Mouse (Mus musculus) embryo, embryonic 10.5 days (tissue): ENCODE results near the gene Dnah3.

Source experiments
- DNase-seq: peaks from one replicate; pipeline ENCODE4 v3.0.0-alpha.2; 2015; ENCODE audit warnings: low spot score

The Dnah3 gene

DNA sequence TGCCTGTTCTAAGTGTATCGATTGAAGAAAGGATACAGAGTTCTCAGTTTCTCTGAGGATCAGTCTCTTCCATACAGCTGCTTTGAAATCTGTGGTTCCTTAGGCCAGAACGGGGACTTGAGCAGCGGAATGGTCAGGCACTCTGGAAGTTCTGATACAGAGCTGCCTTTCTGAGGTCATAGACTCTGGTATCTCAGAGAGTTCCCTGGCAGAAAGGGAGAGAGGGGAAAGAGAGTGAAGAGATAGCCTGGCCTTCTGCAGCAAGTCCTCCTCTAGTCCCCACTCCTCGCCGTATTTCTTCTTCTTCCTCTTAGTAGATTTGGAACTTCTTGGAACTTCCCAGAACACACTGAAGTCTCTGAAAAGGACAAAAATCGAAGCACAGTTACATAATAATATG is at the start of gene Dnah3:
Gene Dnah3, minus strand, starts transcription at position 101 of the 400 bp plus-strand sequence.
- DNase-seq: no peak

DNA sequence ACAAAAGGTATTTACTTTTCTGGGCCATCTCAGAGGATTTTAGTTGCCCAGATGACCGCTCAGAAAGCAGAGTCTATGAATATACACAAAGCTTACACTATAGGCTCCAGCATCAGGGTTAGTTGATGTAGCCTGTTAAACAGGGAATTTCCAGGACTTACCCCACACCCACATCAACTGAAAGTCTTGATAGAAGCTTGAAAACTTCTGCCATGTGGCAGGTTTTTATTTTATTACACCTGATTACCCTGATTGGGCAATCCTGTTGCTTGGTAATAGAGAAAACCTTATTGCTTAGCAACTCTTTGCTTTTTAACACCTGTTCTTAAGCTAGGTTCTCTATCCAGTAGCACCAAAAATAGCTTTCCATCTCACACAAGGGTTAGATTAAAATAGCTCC is 47.7 kb upstream of the Dnah3 start:
- DNase-seq: no peak

DNA sequence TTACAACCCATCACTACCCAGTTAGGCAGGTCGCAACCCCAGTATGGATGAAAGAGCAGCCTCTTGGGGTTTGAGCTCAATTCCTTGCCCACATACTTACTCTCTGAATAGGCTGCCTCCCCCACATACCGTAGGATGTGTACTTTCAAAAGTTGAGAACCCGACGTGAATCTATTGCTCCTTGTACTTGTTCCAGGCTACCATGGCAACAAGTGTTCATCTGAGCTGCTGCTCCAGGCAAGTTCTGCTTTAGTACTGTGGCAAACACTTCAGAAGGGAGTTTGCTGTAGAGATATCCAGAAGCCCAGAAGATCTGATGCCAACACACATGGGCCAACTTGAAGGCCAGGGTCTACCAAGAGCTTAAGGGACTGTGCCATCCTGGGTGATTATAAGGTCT is 33.9 kb upstream of the Dnah3 start:
- no peak for DNase-seq

DNA sequence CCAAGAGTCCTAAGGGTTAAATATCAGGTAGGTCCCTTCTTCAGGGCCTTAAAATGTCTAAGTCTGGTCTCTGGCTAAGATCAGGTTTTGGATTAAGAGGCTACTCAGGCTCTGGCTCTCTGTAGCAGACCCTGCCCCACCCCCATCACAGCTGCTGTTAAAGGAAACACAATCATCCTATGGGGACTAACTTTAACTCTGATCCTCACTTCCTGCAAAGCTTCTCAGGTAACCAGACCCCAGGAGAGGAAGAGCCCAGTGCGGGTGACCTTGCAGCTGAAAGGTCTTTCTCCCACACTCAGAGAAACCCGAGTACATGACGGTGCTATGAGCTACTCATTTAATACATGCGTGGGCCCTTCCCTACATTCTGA is 32.6 kb upstream of the Dnah3 start:
- DNase-seq: peak; percentile 72

DNA sequence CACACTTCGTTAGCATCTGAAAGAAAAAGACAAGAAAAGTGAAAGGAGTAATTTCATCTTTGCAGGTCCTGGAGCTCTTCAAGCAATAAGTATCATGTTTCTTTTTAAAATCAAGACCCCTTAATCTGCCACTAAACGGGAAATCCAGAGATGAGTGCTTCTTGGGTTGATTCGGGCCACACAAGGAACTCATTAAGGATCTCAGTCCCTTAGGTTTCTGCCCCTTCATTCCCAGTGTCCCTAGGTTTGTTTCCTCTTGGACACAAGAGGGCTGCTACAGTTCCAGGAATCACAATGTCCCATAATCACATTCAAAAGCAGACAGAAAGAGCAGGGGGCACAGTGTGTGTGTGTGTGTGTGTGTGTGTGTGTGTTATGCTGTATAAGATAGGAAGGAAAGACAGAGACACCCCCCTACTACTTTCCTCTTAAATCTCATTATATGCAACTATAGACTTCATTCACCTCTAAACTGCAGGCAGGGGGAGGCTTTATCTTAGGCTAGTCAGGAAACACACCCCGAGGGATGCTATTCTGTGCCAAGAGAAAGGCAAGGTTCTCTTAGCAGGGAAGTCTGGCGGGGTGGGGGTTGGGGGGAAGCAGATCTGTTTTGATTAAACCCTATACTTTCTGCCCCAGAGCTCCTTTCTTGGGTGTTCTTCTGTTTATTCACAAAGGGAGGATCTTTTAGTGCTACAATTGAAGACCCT is 32.1 kb upstream of the Dnah3 start:
- peak; percentile 60 for DNase-seq

DNA sequence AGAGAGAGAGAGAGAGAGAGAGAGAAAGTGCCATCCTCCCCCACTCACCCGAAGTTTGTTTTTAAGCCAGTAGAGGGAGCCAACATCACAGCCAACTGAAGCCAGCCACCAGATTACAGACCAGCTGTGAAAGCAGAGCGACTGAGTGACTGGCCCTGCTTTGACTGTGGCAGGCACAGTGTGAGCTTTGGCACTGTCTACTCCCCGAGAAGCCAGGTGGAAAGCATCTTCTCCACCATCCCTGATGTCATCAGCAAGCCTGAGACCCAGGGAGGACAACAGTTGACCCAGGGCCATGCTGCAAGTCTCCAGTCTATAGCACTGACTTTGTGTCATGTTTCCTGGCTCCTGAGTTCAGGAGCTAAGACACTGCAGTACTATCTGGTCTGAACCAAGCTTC is 29.8 kb upstream of the Dnah3 start:
- peak; percentile 87 for DNase-seq

DNA sequence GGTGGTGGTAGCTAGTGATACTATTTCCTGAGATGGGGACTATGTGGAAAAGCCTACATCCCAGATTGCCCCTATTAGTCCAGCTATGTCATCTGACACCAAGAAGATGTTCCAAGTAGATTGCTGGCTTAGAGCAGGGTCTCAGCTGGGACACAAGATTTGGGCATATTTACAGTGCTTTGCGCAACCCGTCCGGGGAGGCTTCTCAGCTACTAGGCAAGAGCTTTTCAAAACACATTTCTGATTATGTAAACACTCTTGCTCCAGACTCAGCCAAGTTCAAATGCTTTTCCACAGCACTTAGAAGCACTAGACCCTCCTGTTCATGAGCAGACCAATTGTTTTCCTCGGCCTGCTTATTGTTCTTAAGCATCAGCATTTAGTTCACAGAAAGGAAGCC is 28.7 kb upstream of the Dnah3 start:
- no peak for DNase-seq

DNA sequence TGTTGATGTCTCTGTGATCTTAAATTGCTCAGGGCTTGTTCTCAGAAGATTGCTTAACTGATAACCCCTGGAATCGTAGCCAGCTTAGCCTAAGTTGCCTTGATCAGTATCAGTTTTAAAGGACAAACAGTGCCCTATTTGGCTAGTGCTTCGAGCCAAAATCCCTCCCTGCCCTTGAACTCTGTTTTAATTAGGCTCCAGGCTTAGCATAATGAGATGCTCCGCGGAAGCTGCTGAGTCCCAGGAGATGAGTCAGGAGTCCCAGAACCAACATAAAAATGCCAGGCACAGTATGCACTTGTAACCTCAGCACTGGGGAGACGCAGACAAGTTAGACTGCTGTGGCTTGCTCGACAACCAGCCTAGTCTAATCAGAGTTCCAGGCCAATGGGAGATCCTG is 22.4 kb upstream of the Dnah3 start:
- no peak for DNase-seq

DNA sequence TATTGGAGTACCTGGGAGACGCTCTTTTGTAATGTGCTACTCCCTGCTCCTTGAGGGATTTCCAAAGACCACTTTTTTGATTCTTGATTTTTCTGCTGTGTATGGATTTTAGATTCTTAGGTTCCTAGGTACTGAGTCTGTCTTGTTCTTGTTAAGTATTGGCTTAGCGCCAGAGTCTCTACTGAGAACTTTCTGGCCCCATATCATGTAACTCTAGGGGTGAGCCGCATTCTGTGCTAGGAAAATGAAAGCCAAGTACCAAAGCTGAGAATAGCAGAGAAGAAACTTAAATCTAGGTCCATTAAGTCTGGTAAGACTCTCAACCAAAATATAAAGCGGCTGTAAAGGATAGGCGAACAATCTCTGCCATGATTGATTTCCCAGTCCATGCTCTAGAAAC is 21.9 kb upstream of the Dnah3 start:
- no peak for DNase-seq

DNA sequence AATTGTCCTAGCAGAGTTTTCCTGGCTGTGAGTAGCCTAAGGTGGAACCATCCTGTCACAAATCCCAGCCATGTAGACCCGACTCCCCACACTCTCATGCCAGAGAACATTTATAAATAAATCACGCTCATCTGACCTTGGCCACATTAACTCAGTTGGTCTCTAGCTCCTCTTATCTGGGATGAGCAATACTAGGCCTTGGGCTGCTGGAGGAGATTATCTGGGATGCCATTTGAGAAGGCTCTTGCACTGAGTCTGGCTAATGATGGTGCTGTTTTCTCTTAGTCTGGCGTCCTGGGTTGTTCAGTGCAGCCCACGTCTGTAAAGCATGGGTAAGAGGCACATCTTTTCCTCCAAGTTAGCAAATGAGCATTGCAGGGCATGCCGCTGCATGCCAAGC is 14.6 kb upstream of the Dnah3 start:
- no peak for DNase-seq

DNA sequence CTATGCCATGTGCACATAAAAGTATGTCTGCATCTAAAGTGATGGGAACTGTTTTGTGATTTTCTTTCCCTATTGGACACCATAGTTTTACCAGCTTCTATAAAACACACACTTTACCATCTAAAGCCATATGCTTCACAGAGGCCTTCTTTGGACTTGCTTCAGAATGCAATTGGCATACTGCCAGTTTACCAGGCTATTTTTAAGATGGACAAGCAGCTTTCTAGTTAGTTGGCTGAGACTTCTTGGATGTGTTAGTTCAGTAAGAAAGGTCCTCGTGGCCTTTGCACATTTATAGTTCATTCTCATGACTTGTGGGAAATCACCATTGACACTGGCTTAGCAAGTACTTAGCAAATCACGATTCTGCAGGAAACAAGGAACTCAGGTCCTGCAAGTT is 11.3 kb upstream of the Dnah3 start:
- DNase-seq: no peak

DNA sequence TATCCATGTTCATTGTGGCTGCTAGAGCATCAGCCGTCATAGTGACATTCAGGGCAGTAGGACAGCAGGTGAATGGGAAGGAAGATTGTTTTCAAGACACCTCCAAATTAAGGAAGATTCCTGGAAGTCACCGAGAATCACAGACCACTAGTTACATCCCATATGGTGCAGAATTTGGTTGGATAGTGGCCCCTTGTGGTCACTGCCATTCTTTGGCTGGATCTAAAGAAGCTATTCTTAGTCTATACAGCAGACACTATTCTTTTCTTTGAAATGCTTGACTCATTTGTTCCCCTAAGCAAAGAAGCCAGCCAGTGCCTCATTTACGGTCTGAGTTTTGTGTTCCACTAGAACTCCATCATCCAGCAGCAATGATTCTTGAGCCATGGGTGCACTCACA is 9.9 kb upstream of the Dnah3 start:
- DNase-seq: no peak

DNA sequence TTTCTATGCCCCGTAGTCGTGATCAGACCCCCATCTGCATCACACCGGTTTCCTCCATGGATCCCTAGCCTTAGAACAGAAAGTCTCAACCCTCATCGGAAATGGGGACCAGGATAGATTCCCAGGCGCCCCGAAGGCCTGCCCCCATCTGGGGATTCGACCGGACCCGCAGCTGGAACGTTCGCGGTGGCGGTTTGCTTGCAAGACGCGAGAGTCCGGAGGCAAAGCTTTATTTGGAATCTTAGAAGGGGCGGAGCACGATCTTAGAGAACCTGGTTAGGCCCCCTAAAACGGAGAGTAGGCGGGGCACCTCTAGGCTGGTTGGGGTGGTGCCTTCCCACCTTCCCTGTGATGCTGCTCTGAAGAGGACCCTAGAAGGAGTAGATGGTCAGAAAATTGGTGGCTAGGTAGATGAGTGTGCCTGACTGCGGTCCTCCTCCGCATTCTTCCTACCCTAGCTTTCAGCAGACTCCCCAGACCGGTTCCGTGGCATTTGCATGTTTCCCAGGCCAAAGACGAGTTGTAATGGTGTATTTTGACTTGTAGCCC is 8.0 kb upstream of the Dnah3 start:
- peak; percentile 63 for DNase-seq

DNA sequence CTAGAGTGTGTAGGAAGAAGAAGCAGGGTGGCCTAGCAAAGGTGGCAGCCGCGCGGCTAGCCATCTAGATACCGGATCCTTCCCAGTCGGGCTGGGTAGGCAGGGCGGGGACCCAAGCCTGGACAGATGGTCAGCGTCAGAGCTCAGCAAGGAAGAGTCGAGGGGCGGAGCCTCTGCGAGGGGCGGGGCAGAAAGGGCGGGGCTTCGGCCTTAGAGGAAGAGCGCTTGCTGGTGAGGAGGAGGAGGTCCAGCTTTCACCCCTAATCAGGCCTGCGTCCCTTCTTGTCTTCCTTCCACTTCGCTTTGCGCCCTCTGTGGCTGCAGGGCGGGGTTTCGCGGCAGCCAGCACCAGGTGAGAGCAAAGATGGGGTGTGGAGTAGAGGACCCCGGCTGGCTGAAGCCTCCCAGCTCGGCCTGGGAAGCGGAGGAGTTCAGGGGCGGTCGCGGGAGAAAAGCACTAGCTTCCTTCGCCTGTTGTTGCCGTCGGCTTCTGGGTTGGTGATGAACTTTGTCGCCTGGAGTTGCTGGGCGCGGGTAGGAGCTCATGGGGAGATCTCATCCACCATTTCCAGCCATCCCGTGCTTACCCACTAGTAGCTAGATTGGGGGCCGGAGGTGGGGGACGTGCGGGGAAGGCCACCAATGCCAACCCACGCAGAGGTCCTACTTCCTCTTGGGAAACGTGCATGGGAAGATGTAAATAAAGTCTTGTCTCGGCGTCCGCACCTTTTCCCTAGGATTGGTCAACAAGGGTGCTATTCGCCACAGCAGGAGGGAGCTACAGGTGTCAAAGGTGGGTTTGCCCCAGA is 7.3 kb upstream of the Dnah3 start, which contains the start of gene Tmem159:
Gene Tmem159, plus strand, starts transcription at position 190 of the 809 bp plus-strand sequence.
- peak; percentile 94 for DNase-seq

DNA sequence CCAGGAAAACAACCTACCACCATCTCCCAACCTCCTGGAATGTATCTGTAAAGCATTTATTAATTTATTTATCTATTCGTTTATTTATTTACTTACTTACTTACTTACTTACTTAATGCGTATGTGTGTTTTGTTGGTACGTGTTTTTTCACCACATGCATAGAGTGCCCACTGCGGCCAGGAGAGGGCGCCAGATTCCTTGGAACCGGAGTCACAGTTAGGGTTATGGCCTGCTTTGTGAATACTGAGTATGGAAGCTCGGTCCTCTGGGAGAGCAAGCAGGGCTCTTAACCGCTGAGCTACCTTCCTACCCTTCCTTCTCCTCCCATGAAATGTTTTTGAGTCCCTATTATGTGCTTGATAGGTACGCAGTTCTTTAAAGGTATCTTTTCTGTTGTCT is 3.3 kb upstream of the Dnah3 start:
- DNase-seq: peak; percentile 82

DNA sequence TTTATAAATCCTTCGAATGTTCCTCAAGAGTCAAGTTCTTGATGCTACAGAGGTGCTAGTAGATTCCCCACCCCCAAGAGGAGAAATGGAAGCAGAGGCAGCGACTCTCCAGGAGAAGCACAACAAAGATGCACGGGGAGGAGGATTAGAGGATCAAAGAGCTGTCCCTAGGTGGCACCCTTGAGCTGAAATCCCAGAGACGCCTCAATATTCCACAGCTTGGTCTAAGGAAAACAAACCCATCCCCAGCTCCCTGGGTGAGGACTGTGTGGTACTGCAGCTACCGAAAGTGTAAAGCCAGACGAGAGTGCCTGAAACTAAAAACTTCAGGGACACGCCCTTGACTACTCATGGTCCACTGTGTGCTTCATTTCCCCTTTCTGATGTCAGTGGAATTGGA is 2.8 kb upstream of the Dnah3 start:
- peak; percentile 90 for DNase-seq

DNA sequence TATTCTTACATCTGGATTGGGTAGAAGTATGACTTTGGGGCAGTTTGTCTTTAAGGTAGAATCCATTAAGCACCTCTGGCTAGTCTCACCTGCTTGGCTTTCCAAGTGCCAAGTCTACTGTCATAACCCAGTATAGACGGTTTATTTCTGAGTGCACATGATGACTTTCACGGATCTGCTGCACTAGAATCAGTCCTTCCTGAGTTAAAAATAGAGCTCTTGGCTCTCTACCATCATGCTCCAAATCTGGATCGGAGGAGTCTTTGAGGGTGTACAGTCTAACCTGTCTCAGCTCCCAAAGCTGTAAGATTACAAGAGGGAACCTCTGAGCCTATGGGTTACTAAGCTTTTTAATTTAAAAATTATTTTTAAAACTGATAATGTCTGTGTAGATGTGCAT is 864 bp downstream of the Dnah3 start:
- DNase-seq: no peak

DNA sequence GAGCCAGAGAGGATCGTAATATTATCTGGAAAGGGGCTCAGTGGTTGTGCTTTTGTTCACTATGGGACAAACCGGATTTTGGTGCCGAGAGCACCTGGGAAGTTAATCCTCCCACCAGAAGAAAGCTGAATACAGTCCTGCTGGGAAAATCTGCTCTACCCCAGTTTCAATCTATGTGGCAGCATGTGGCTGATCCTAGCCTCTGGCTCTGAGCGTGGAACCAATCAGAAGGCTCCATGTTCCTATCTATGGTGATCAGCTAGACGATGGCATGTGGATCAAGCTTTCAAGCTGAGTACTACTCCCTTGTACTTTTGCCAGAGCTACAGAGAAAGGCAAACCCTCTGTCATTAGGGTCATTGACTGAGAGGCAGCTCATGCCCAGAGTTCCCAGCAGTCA is 2.0 kb downstream of the Dnah3 start:
- no peak for DNase-seq

DNA sequence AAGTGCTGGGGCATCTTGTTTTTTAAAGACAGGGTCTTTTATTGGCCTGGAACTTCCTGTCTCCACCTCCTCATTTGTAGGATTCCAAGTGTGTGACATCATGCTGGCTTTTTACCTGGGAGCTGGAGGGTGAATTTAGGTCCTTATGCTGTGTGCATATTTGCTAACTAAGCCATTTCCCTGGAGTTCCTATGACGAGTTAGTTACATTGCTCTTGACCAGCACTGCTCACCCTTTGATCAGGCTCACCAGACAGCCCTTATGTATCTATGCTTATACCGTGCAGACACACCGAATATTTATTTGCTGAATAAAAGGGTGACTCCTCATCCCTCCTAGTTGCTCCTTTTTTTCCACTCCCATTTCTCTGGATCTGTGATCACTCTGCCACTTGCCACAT is 14.9 kb downstream of the Dnah3 start:
- no peak for DNase-seq

DNA sequence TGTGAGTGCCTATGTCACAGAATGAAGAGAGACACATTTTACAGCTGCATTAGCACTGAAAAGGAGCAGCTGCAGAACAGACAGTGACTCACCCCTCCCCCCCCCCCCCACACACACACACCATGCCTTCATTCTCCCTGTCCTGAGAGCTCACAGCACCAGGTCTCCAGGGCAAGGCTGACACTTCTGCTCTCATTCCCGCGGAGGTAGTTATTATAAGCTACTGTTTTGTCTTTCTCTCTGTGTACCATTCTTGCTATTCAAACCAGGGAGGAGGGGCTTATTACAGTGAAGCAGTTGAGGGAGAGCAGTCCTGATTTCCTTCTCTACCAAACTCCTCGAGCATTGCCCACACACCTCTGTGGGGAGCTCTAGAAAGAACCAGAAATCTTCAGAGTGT is 25.9 kb downstream of the Dnah3 start:
- DNase-seq: no peak

DNA sequence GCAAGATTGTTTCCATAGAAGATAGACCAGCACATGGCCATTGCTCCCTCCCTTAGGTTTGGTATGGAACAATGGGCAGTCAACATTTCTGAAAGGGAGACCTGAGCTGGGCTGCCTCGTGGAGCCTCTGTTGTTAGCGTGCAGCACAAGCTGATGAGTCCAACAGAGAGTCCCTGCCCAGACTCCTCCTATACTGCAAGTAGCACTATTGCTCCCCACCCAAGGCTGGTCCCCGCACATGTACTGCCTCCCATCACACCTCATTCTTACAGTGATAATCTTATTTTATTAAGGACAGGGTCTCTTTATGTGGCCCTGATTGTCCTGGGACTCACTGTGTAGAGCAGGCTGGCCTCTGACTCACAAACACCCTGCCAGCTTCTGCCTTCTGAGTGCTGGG is 27.0 kb downstream of the Dnah3 start:
- no peak for DNase-seq

DNA sequence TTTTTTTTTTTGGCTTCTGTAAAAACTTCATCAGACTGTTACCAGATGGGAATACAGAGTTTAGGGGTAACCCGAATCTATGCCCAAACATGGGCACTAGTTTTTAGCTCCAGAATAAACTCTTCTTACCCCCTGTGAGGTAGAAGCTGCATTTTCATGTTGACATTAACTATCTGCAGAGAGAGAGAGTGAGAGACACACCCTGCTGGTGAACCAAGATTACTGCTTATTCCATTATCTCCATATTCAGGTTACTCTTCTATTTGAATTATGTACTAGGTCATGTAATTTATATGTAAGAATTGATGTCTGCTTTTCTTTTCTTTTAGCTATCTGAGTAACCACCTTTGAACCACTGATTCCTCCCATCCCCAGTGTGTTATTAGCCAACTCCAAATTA is 31.0 kb downstream of the Dnah3 start:
- no peak for DNase-seq

DNA sequence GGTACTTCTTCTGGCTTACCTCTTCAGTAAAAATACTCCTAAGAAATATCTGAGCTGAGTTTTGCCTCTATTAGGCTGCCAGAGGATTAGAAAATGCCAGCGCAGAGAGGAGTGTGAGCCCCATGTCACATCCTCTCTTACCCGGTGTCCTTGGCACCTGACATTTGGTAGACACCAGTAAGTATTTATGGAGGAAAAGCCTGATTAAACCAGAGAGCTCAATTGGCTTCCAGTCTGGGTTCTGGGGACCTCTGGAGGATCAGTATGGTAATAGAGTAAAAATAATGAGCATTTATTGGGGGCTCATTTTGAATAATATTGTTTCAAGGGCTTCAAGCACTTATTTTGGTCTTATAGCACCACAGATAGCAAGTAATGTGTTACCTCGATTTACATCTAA is 39.6 kb downstream of the Dnah3 start:
- DNase-seq: no peak
